Mouse (Mus musculus) hematopoietic stem cell, adult 5-6 weeks (primary cell): Measurements from ENCODE around the gene Col18a1. TPM values are rescaled to one million over a fixed set of nuclear protein-coding genes. Genes with fewer than 3 reads are reported as not detected.

ENCODE experiments used
- ATAC-seq, 2 experiments: fragments of 125-278 bp in 1 of 2; replicated peaks in 1 of 2; 2 replicates each; pipeline ENCODE4 v1.8.0; 2016 to 2017; ENCODE audit warnings: inconsistent platforms in 2 of 2, mild to moderate bottlenecking in 2 of 2, moderate number of reproducible peaks in 2 of 2, low read depth in 1 of 2, moderate TSS enrichment in 1 of 2; ENCODE audit not compliant: low FRiP score in 2 of 2, poor library complexity in 2 of 2, severe bottlenecking in 2 of 2, insufficient read depth in 1 of 2, low TSS enrichment in 1 of 2
- total RNA-seq: library from RNA; stranded (forward); fragments of 172-1452, 232-1000 nt; gene quantifications from 2 replicates; pipeline ENCODE4 v1.2.3, GENCODE M21; 2017

The Col18a1 gene
- total RNA-seq, 1 experiment from 2014 or later, result 1.5 TPM

DNA sequence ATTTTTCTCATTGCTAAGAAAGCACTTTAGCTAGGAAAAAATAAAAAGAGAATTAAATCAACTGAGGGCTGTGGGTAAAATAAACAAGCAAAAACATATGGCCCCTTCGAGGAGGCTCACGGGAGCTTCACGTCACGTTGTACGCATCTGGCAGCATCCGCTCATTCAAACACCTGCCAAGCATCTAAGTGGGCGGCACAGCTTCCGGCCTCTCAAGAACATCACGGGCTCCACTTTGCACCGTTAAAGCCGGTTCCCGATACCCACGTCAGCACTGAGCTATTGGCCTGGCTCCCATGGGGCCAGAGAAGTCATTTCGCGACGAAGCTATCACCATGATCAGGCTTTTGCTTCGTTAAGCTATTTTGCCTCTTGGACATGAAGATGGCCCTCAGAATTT, 26.4 kb upstream of the Col18a1 start:
- ATAC-seq, result no peak

DNA sequence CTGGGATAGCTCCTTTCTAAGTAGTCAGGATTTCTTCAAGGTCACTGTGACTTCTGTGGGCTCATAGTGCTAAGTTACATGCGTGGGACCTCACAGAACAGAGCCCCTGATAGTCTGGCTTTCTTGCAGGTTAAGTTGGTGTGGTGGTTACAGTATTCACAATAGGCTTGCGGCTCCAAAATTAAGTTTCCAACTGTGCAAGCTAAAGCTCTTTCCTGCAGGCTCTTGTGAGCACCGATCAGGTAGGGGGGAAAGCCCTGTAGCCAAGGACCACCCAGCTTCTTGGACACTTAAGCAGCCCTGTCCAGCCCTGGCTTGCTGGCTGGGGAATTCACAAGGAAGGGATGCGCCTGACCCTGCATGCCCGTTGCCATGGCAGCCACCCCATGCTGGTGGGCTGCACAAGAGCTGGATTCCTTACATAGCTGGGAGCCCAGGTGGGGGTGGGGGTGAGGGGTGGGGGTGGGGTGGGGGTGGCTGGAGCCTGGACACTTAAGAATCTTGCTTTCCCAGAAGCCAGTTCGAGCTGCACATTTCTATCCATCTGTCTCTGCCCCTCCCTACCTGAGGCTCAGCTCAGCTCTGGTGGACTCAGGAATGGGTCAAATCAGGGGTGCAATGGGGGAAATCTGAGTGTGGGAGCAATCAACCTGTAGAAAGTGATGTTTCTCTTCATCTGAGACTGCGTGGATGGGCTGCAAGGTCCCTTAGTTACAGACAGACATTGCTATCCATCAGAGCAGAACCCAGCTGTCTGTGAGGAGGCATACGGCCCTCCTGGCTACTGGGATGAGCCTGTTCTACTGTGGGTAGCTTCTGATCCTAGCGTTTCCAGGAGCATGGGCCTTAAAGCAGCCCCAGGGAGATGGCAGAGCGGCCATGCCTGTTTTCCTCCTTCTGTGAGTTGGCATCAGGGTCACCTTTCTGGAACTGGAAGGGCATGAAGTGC, 24.9 kb upstream of the Col18a1 start:
- no peak for ATAC-seq

DNA sequence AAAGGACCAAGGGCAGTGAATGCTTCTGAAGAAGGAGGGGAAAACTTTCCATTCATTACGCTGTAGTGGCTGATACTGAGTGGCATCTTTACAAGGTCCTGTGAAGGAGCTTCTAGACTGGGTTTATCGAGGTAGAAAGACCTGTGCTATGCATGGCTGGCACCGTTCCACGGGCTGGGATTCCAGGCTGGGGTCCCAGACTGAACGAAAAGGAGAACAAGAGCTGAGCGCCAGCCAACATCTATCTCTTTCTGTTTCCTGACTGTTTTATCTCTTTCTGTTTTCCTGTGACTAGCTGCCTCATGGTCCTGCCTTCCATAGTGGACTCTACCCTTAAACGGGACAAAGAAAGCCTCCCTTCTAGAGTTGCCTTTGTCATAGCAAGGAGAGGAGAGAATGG, 21.1 kb upstream of the Col18a1 start:
- ATAC-seq, result no peak

DNA sequence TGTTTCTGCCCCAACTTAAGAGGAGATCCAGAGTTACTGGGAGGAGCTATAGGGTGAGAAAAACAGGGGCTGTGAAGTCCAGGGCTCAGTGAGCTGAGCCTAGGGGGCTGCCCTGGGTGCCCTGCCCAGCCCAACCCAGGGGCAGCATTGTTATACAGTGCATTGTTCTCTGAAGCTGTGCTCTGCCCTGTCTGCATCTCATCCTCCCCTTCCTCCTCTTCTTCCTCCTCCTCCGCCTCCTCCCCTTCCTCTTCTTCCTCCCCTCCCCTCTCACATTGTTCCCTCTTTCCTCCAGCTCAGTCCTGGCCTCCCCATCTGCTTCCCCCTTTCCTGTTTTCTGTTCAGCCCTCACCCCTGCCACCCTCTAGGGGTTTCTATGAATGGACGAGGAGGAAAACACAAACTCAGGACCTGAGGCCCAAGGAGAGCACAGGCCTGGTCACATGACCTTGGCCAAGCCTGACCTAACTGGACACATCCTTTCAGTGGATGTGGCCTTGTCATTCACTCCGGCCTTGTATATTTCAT, 16.5 kb upstream of the Col18a1 start:
- ATAC-seq, result peak; percentile 27 to 64; a peak in 3 of 4 replicates

DNA sequence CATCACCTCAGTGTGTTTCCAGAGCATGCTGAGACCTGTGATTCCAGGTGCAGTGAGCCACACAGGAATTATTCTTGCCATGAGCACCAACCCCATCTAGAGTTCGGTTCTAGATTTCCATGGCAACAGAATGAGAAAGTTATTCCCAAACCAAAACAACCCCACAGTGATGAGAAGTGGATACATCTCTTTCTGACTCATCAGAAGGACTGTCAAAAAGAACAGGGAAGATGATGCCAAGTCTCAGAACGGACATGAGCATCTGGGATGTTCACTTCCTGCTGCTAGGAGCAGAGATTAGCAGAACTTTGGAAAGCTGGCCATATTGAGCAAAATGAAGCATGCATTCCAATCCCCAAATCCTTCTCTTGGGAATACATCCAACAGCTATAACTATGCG, 13.8 kb upstream of the Col18a1 start:
- ATAC-seq, result no peak

DNA sequence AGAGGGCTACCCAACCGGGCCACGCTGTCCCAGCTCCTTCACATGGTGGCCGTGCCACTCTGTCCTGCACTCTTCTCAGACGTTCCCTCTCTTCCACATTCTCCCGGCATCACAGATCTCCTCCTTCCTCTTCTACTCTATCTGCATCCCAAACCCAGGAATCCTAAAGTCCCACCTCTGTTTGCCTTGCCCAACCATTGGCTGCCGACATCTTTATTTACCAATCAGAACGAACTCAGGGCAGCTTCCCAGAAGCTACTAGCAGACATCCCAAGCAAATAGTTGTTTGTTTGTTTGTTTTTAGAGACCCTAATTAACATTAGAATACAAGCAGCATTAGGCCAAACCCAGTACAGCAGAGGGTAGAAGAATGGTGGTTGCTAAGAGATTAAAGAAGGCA, 12.3 kb upstream of the Col18a1 start:
- ATAC-seq, result no peak

DNA sequence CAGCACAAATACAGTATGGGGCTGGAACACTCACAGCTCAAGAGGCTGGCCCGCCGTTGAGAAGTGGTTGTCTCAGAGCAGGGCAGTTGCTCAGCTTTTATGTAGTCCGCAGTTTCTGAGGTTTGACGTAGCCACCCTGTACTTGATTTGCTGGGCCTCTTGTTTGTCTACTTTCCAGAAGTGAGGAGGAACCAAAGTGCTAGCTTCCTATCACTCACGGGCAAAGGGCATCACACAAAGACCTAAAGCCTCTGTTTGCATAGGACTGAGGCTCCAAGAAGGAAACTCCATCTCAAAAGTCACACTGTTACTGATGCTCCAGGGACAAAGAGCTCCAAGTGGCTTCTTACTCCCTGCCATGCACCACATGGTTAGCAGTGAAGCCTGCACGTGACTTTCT, 4.1 kb upstream of the Col18a1 start:
- ATAC-seq, result no peak

DNA sequence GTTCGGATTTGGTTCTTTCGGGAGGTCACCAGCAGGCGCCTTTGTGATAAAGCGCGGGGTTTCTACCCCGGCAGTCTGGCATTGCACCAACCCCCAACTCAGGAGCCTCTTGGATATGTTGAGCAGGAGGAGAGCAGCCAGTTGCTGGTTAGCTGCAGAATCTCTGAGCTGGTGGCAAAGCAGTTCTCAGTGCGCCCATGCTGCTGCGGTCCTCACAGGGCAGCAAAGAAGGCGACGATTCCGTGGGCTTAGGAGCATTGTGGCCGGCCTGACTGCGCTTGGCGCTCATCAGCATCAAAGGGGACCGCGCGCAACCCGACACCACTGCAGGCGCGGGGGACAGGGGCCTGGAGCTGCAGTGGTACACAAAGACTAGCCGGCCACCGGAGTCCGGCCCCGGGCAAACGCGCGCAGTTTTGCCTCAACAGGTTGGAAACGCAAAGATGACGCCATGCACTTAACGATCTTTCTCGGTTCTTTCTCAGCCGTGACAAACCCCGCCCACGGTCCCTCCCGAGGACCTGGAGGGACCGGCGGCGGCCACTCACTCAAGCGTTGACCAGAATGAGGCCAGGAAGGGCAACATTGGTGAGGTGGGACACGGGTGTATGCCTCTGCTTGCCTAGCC, 916 bp downstream of the Col18a1 start:
- peak; percentile 17 to 52; a peak in 2 of 4 replicates for ATAC-seq

DNA sequence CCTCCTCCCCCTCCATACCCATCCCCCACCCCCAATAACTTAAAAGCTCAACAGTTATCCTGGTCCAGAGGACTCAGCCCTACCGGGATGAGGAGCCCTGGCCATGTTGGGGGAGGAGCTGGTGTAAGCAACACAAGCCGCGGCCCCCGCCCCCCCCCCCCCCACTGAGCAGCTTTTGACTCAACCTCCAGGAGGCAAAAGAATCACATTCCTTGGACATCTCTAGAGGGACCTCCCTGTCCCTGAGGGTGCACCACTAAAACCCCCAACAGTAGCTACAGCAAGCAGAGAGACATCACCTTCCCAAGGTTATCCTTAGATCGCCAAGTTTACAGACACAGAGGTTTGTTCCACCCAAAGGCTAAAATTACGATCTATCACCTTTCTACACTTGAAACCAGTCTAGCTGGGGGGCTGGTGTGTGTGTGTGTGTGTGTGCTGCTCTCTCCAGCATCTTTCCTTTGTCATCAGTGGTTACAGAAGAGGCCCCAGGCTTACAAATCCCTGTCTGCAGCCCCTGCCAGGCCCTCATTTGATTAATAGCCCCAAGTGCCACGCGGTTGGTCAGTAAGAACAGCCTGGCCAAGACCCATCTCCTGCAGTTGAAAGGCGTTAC, 1.8 kb downstream of the Col18a1 start:
- no peak for ATAC-seq

DNA sequence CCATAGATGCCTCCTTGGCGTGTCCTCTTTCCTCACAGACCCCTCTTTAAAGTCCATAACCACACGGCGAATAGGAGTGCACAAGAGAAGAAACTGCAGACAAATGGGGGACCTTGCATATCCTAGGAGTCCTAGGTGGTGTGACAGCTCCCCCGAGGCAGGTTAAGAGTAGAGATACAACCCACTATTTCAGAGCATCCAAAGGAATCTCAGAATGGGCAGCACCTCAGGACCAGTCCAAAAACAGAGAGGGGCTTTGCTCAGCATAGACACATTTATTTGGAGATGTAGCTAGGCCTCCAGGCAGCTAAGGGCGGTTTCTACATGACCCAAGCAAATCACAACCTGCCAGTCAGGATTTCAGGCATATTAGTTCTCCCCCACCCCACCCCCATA, 2.3 kb downstream of the Col18a1 start:
- no peak for ATAC-seq

DNA sequence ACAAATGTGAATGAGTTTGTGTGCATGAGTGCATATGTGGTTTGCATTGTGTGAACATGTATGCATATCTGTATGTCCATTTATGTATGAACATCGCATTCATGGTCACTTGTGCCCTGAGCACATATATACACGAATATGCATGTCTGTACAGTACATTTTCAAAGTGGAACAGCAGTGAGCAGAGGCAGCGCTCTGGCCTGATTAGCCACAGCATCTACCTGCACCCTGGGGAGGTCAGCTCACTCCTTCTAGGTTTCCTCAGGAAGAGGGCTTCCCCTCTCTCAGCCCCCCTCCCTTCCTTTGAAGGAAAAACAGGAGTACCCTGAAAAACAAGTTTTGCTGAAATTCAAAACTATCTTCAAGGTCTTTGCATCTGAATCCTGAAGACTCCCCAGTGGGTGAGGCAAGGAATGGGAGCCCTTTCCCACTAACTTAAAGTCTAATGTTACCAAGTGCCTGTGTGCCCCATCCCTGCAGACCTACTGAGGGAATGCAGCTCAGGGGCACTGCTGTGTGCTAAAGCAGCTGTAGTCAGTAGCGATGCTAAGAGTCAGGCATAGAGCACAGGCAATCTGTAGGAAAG, 2.9 kb downstream of the Col18a1 start:
- ATAC-seq, result no peak

DNA sequence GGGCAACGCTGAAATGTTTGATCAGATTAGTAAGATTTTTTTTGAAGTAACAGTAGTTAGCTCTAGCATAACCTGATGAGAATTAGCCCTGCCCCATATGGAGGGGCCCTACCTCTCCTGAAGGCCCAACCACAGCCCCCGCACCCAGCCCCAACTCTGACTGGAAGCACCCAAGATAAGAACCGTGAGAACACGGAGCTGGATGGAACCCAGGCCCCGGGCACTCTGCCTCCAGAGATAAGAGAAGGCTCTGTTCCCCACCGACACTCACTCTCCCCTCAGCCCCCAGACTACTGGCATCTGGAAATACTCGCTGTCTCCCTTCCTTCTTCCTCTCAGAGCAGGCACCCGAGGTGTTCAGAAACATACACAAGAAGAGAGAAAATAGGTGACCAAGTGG, 6.8 kb downstream of the Col18a1 start:
- peak in 1 of 2 experiments; percentile 29; a peak in 1 of 4 replicates for ATAC-seq

DNA sequence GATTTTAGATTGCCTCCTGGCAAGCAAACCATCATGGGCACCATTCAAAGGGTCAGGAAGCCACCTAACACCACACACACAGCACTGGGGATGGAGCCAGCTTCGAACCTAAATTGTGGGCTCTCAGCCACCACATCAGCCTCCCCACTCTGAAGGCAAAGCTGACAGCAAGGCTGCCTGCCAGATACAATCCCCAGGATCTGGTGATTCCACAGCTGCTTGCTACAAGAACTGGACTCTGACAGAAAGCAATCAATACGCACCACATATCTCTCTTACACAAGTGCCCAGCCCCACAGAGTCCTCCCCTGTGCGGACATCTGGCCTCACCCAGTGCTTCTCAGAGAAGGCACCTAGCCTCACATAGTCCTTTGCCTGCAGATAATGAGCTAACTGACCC, 7.4 kb downstream of the Col18a1 start:
- no peak for ATAC-seq

DNA sequence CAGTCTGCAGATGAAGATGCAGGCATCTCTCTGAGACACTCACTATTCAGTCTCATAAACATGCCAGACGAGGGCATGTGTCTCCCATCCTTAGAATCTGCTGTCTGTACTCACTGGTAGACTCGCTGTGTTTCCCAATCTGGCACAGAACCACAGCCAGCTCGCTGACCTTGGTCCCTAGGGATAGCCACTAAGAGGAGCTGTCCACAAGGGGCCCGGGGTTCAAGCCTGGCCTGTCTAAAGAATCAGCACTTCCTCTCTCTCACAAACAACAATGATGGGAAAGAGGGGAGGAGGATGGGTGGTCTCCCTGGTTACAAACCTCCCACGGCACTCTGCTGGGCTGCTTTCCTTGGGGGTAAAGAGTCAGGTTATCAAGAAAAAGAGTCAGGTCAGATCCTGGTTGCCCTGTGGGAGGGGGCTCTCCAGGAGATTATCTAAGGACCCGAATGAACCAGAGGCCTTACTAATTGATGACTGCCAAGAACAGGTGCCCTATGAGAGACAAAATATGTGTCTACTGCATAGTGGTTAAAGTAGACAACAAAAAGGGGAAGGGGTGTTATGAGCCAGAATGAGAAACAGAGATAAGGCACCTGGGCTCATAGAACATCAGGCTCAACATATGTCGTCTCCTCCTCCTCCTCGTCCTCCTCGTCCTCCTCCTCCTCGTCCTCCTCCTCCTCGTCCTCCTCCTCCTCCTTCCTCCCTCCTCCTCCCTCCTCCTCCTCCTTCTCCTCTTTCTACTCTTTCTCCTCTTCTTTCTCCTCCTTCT, 8.9 kb downstream of the Col18a1 start:
- ATAC-seq, result no peak

DNA sequence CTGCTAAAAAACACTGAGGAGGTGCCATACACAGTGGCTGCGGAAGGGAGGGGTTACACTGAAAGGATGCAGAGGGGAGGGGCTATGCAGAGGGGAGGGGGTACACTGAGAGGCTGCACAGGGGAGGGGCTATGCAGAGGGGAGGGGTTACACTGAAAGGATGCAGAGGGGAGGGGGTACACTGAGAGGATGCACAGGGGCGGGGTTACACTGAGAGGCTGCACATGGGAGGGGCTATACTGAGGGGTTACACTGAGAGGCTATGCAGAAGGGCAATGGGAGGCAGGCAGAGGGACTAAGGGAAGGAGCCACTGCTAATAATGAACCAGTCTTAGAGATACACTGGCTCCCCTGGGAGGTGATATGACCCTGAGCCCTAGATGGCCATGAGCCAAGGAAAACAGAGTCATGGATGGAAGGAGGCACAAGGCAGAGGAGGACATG, 14.1 kb downstream of the Col18a1 start:
- ATAC-seq, result no peak

DNA sequence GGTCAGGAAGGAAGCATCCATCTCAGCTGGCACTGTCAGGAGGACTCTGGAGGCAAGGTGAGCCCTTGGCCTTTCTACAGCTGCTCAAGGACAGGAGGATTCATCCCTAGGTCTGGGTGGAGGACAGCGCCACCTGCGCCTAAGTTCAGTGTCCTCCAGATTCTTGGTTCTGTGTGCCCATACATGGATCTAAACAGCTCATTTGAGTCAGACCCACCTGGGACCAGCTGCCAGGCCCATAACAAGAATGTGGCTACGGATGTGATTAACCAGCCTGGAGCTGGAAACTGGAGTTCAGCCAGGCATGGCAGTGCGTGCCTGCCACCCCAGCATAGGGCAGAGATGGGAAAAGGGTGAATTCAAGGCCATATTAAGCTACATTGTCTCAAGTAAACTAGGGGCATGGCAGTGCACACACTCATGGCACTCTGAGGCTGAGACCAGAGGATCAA, 14.8 kb downstream of the Col18a1 start:
- no peak for ATAC-seq

DNA sequence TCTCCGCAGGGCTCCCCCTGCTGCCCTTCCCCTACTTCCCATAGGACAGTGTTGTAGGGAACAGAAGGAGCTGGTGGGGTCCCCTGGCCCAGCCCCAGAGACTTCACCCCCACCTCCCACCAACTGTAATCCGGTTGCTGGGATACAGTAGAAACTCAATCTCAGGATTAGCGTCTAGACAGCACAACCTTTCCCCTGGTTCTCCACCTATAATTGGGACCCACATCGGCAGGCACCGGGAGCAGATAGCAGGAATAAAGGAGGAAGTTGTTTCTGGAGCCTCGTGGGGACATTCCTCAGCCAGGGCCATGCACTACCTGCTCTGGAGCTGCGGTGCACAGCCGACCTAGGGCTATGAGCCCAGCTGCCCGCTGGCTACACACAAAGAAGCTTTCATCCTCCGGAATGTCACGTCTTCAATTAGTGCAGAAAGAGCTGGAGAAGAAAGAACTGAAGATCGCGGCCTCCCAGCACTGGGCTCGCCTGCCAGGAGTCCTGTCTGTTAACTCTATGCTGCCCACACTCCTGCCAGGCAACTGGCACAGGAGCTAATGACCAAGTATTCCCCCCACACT, 15.3 kb downstream of the Col18a1 start:
- ATAC-seq, result no peak
